Mouse (Mus musculus) neural tube, embryonic 15.5 days (tissue): ENCODE data around the gene Lipo1. TPM values are rescaled to one million over a fixed set of nuclear protein-coding genes. Genes with fewer than 3 reads are reported as not detected.
"Not testable (repeated sequence)": the region's sequence is repeated elsewhere in the genome, so short reads cannot be mapped to it uniquely, and the experiment has no call there.

Experiments used
- ATAC-seq: fragments of 200-750 bp; cut with Nextera tagmentation; 2 replicates; pipeline ENCODE4 v1.8.0; 2017; ENCODE audit warnings: mild to moderate bottlenecking, moderate TSS enrichment, moderate library complexity; ENCODE audit not compliant: low FRiP score
- H3K27ac ChIP-seq: fragments of 300-500 bp; sonication (generic); replicated peaks from 2 replicates; pipeline ENCODE4 v1.5.1; 2015; ENCODE audit warnings: mild to moderate bottlenecking, inconsistent platforms
- H3K27me3 ChIP-seq: fragments of 300-500 bp; sonication (generic); replicated peaks from 2 replicates; pipeline ENCODE4 v1.6.1; 2015; ENCODE audit warnings: inconsistent platforms
- H3K36me3 ChIP-seq: fragments of 300-500 bp; sonication (generic); 2 replicates; pipeline ENCODE4 v1.6.1; 2015; ENCODE audit warnings: inconsistent platforms
- H3K4me1 ChIP-seq: fragments of 300-500 bp; sonication (generic); 2 replicates; pipeline ENCODE4 v1.6.1; 2015; ENCODE audit warnings: inconsistent platforms
- H3K4me2 ChIP-seq: fragments of 300-500 bp; sonication (generic); 2 replicates; pipeline ENCODE4 v1.6.1; 2015; ENCODE audit warnings: inconsistent platforms, mild to moderate bottlenecking, moderate library complexity
- H3K4me3 ChIP-seq: fragments of 300-500 bp; sonication (generic); replicated peaks from 2 replicates; pipeline ENCODE4 v1.5.1; 2015; ENCODE audit warnings: mild to moderate bottlenecking, inconsistent platforms
- H3K9ac ChIP-seq: fragments of 300-500 bp; sonication (generic); replicated peaks from 2 replicates; pipeline ENCODE4 v1.6.1; 2015; ENCODE audit warnings: mild to moderate bottlenecking, inconsistent platforms
- H3K9me3 ChIP-seq: fragments of 300-500 bp; sonication (generic); replicated peaks from 2 replicates; pipeline ENCODE4 v1.6.1; 2016; ENCODE audit warnings: inconsistent platforms
- WGBS: fragments of 180-500 bp; shearing (Covaris S2); methylation state at CpG from one replicate; pipeline ENCODE4 v1.1.7; 2015; ENCODE audit warnings: mixed read lengths; 5-methylcytosine and 5-hydroxymethylcytosine counted together
- polyA plus RNA-seq: library from polyadenylated mRNA; unstranded; fragments of >200 nt; fragmentation: Nextera tagmentation; extraction: Ambion mirVana; gene quantifications from 2 replicates; pipeline ENCODE4 v1.2.1, GENCODE M21; 2015

The Lipo1 gene
- not detected in 2 replicates for polyA plus RNA-seq

DNA sequence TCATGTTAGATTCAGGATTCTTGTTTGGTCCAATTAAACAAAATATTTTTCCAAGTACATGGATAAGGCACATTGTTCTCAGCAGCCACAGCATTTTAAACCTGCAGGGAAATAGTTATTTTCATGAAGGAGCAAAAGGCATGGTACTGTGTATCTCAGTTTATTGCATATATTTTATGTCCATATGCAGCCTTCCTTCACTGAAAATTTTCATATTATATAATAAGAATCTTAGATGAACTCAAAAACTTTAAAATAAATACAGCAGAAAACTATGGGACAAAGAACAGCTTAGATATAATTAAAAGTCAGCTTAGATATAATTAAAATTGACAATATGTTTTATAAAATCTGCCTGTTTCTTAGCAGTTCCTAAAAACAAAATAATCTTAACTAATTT, at the start of gene Lipo1:
Lipo1 (minus strand) TSS at position 101 of the 400 bp plus-strand sequence.
- H3K4me3 ChIP-seq, H3K27me3 ChIP-seq, ATAC-seq, H3K4me1 ChIP-seq, H3K9me3 ChIP-seq, H3K4me2 ChIP-seq, H3K9ac ChIP-seq, H3K27ac ChIP-seq, H3K36me3 ChIP-seq: not testable (repeated sequence)

DNA sequence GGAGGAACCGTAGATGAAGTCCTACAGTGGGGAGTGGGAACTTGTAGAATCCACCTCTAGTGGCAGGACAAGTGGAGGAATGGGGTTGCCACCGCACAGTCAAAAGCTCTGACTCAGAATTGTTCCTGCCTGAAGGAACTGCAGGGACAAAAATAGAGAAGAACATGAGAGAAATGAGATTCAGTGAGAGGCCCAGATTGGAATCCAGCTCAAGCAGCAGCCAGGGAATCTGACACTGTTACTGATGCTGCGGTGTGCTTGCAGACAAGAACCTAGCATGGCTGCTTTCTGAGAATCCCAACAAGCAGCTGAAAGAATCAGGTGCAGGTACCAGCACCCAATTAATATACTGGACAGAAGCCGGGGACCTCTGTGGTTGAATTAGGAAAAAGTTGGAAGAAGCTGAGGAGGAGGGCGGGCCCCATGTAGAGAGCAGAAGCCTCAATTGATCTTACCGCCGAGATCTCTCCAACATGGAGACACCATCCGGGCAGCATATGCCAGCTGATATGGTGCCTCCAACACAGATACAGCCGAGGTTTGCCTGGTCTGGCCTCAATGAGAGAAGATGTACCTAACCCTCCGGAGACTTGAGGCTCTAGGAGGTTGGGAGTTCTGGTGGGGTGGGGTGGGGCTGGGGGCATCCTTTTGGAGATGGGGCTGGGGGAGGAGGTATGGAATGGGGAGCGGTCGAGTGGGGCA, 532 bp downstream of the Lipo1 start:
- ATAC-seq: no peak
- Histone ChIP-seq H3K4me2 (no peak overlapping the region), H3K27me3 (no peaks in the 10 kb centered on the region), H3K36me3 (no peaks in the 10 kb centered on the region), H3K4me1 (no peaks in the 10 kb centered on the region), H3K27ac (no peak overlapping the region), H3K9me3 (no peaks in the 10 kb centered on the region), H3K9ac (no peak overlapping the region), H3K4me3 (no peak overlapping the region)
- WGBS: 91% methylated on average over 12 of the region's 12 CpGs

DNA sequence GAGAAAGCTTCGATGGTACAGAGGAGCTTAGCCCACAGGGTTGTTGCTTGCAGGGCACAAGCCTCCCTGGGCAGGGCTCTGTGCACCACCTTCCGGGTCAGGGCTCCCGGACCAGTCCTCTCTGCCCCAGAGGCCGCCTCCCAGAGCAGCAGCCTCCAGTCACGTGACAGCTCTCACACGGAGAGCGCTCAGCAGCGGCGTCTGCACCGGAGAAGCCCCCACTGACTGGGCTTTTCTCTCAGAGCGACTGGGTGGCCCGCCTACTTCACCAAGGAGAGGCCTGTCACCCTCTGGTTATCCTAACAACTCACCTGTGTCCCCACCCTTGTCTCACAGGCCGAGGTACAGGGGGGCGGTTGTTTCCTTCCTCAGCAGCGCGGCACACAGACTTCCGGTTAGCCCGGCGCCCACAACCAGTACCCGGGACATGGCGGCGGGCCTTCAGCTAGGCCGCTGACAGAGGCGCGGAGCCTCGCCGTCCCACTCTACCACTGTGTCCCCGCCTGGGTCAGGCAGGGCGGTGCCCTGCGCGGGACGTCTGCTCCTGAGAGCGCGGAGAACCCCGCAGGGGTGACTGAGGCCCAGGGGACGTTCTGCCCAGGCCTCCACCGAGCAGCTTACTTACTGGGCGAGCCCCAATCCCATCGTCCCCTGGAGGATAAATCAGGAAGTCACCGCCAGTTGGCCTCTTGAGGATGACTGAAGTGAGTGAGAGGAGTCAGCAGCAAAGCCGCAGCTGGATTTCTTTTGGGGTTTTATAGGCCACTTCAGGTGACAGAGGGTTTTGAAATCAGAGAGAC, 25.8 kb downstream of the Lipo1 start, which contains the start of gene Lipo3:
Lipo3 (minus strand) TSS at position 665 of the 800 bp plus-strand sequence.
- ATAC-seq: peak; percentile 94
- 39% methylated on average over 13 of the region's 41 CpGs for WGBS

DNA sequence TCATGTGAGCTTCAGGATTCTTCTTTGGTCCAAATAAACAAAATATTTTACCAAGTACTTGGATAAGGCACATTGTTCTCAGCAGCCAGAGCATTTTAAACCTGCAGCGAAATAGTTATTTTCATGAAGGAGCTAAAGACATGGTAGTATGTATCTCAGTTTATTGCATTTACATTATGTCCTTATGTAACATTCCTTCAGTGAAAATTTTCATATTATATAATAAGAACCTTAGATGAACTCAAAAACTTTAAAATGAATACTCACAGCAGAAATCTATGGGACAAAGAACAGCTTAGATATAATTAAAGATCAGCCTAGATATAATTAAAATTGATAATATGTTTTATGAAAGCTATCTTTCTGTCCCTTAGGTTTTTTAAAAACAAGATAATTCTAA, 36.0 kb downstream of the Lipo1 start, which contains the start of gene Lipo2:
Lipo2 (minus strand) TSS at position 101 of the 400 bp plus-strand sequence.
- H3K4me3 ChIP-seq, H3K9me3 ChIP-seq, H3K9ac ChIP-seq, H3K4me2 ChIP-seq, ATAC-seq, H3K36me3 ChIP-seq, H3K4me1 ChIP-seq, H3K27ac ChIP-seq, H3K27me3 ChIP-seq: not testable (repeated sequence)
- WGBS: 96% methylated on average over 1 of the region's 1 CpGs

More for the DNA sequence above, 25.8 kb downstream of the Lipo1 start, which contains the start of gene Lipo3:
- H3K36me3 ChIP-seq, H3K4me1 ChIP-seq, H3K9ac ChIP-seq, H3K27me3 ChIP-seq, H3K27ac ChIP-seq, H3K9me3 ChIP-seq: not testable (repeated sequence)
- Histone ChIP-seq H3K4me2 (peak within 1 kb of the TSS; percentile 41), H3K4me3 (peak within 1 kb of the TSS; percentile 24)

Other genes starting within 250 kb of the Lipo1 start
- gene Gm8978, start 162.2 kb downstream of the Lipo1 start, polyA plus RNA-seq: not detected in 2 replicates
- gene Lipo2, start 36.1 kb downstream of the Lipo1 start, polyA plus RNA-seq: 0.55 and 0.64 TPM in 2 replicates
- 10.9 and 14.3 TPM in 2 replicates for gene Lipo3, start 25.5 kb downstream of the Lipo1 start, polyA plus RNA-seq
- gene Lipf, start 173.7 kb upstream of the Lipo1 start, polyA plus RNA-seq: not detected in 2 replicates
- gene Lipk, start 220.8 kb upstream of the Lipo1 start, polyA plus RNA-seq: not detected in 2 replicates